Mouse (Mus musculus): Measurements from ENCODE around the gene Zfp846. TPM values are rescaled to one million over a fixed set of nuclear protein-coding genes. Genes with fewer than 3 reads are reported as not detected.

Gene Zfp846
- total and polyA plus RNA-seq, 2 experiments = 1.5 to 2.7 TPM

- H3K9ac ChIP-seq (ENCODE audit: low read depth, low read length) = no peak overlapping the region
- no peak for DNase-seq (ENCODE audit: extremely low read depth, low read depth, low spot score)
- 96% methylated on average over 19 of the region's 19 CpGs for WGBS
- peaks cover 11% of the 10 kb centered on the region for H3K4me1 ChIP-seq (ENCODE audit: control insufficient read depth, insufficient read depth, low read length)
- H3K27me3 ChIP-seq (ENCODE audit: control insufficient read depth, insufficient read depth, low read length) = no peaks in the 10 kb centered on the region
- TF ChIP-seq POLR2A (IDR thresholded peaks at IDR 0.05; ENCODE audit: extremely low read depth, insufficient read depth, low read length) (no peak), CTCF (IDR thresholded peaks at IDR 0.05; ENCODE audit: low read depth, low read length) (no peak)
- no peak overlapping the region for H3K27ac ChIP-seq (replicated peaks; ENCODE audit: insufficient read depth, low read depth, low read length)
- H3K4me3 ChIP-seq (ENCODE audit: insufficient read depth, low read depth, low read length) = no peak overlapping the region
- H3K36me3 ChIP-seq (ENCODE audit: control insufficient read depth, insufficient read depth, low read length) = peaks cover 4% of the 10 kb centered on the region; the same call in 1 of the 2 replicates
- H3K79me2 ChIP-seq (ENCODE audit: control insufficient read depth, insufficient read depth, low read length) = peaks cover 11% of the 10 kb centered on the region
These were observed 57.5 kb downstream of the Zfp846 start for GRCm38 (mm10) chr9:20638552-20638951.

GRCm38 (mm10) chr9:20639486-20639885 is 58.4 kb downstream of the Zfp846 start:
- no peak overlapping the region for H3K27ac ChIP-seq (replicated peaks; ENCODE audit: insufficient read depth, low read depth, low read length)
- no peak for DNase-seq (ENCODE audit: extremely low read depth, low read depth, low spot score)
- H3K4me1 ChIP-seq (ENCODE audit: control insufficient read depth, insufficient read depth, low read length) = peaks cover 11% of the 10 kb centered on the region
- TF ChIP-seq CTCF (IDR thresholded peaks at IDR 0.05; ENCODE audit: low read depth, low read length) (no peak), POLR2A (IDR thresholded peaks at IDR 0.05; ENCODE audit: extremely low read depth, insufficient read depth, low read length) (no peak)
- no peak overlapping the region for H3K4me3 ChIP-seq (ENCODE audit: insufficient read depth, low read depth, low read length)
- peaks cover 4% of the 10 kb centered on the region; the same call in 1 of the 2 replicates for H3K36me3 ChIP-seq (ENCODE audit: control insufficient read depth, insufficient read depth, low read length)
- no peak overlapping the region for H3K9ac ChIP-seq (ENCODE audit: low read depth, low read length)
- peaks cover 11% of the 10 kb centered on the region for H3K79me2 ChIP-seq (ENCODE audit: control insufficient read depth, insufficient read depth, low read length)
- no peaks in the 10 kb centered on the region for H3K27me3 ChIP-seq (ENCODE audit: control insufficient read depth, insufficient read depth, low read length)
- 91% methylated on average over 4 of the region's 4 CpGs for WGBS

GRCm38 (mm10) chr9:20641501-20641900 is 60.4 kb downstream of the Zfp846 start:
- no peak overlapping the region for H3K9ac ChIP-seq (ENCODE audit: low read depth, low read length)
- no peak overlapping the region for H3K4me3 ChIP-seq (ENCODE audit: insufficient read depth, low read depth, low read length)
- no peak for TF ChIP-seq CTCF (IDR thresholded peaks at IDR 0.05; ENCODE audit: low read depth, low read length)
- TF ChIP-seq POLR2A (IDR thresholded peaks at IDR 0.05; ENCODE audit: extremely low read depth, insufficient read depth, low read length) = no peak
- peaks cover 11% of the 10 kb centered on the region for H3K79me2 ChIP-seq (ENCODE audit: control insufficient read depth, insufficient read depth, low read length)
- no peak overlapping the region for H3K27ac ChIP-seq (replicated peaks; ENCODE audit: insufficient read depth, low read depth, low read length)
- no peak for DNase-seq (ENCODE audit: extremely low read depth, low read depth, low spot score)
- peaks cover 4% of the 10 kb centered on the region; the same call in 1 of the 2 replicates for H3K36me3 ChIP-seq (ENCODE audit: control insufficient read depth, insufficient read depth, low read length)
- WGBS = 26% methylated on average over 6 of the region's 6 CpGs
- H3K4me1 ChIP-seq (ENCODE audit: control insufficient read depth, insufficient read depth, low read length) = peaks cover 14% of the 10 kb centered on the region
- H3K27me3 ChIP-seq (ENCODE audit: control insufficient read depth, insufficient read depth, low read length) = no peaks in the 10 kb centered on the region

GRCm38 (mm10) chr9:20642101-20642895 is 61.2 kb downstream of the Zfp846 start, which contains the start of gene Ubl5:
Gene Ubl5 (plus strand): TSS chr9:20642878.
- WGBS = 2% methylated on average over 51 of the region's 51 CpGs
- Histone ChIP-seq H3K27ac (replicated peaks; ENCODE audit: insufficient read depth, low read depth, low read length) (peak within 1 kb of the TSS; percentile 49), H3K27me3 (ENCODE audit: control insufficient read depth, insufficient read depth, low read length) (no peaks in the 10 kb centered on the region), H3K79me2 (ENCODE audit: control insufficient read depth, insufficient read depth, low read length) (peaks cover 11% of the 10 kb centered on the region), H3K9ac (ENCODE audit: low read depth, low read length) (peak within 1 kb of the TSS; percentile 65), H3K36me3 (ENCODE audit: control insufficient read depth, insufficient read depth, low read length) (peaks cover 3% of the 10 kb centered on the region; the same call in 1 of the 2 replicates), H3K4me3 (ENCODE audit: insufficient read depth, low read depth, low read length) (peak within 1 kb of the TSS; percentile 77), H3K4me1 (ENCODE audit: control insufficient read depth, insufficient read depth, low read length) (peaks cover 14% of the 10 kb centered on the region)
- TF ChIP-seq POLR2A (IDR thresholded peaks at IDR 0.05; ENCODE audit: extremely low read depth, insufficient read depth, low read length) (no peak), CTCF (IDR thresholded peaks at IDR 0.05; ENCODE audit: low read depth, low read length) (no peak)
- peak; percentile 42 for DNase-seq (ENCODE audit: extremely low read depth, low read depth, low spot score)

- peak overlapping the region; percentile 49 for H3K27ac ChIP-seq (replicated peaks; ENCODE audit: insufficient read depth, low read depth, low read length)
- peaks cover 14% of the 10 kb centered on the region for H3K4me1 ChIP-seq (ENCODE audit: control insufficient read depth, insufficient read depth, low read length)
- H3K36me3 ChIP-seq (ENCODE audit: control insufficient read depth, insufficient read depth, low read length) = 0 out of 2 replicates have a peak, but pooled peaks cover 1% of the 10 kb centered on the region
- 0 out of 2 replicates have a peak, but pooled peaks have one; percentile 7 for TF ChIP-seq CTCF (IDR thresholded peaks at IDR 0.05; ENCODE audit: low read depth, low read length)
- 0 out of 2 replicates have a peak, but pooled peaks have one; percentile 16 for TF ChIP-seq POLR2A (IDR thresholded peaks at IDR 0.05; ENCODE audit: extremely low read depth, insufficient read depth, low read length)
- peak overlapping the region; percentile 77 for H3K4me3 ChIP-seq (ENCODE audit: insufficient read depth, low read depth, low read length)
- peak; percentile 77 for DNase-seq (ENCODE audit: extremely low read depth, low read depth, low spot score)
- H3K79me2 ChIP-seq (ENCODE audit: control insufficient read depth, insufficient read depth, low read length) = peaks cover 11% of the 10 kb centered on the region
- peak overlapping the region; percentile 58 for H3K9ac ChIP-seq (ENCODE audit: low read depth, low read length)
- no peaks in the 10 kb centered on the region for H3K27me3 ChIP-seq (ENCODE audit: control insufficient read depth, insufficient read depth, low read length)
- 2% methylated on average over 30 of the region's 30 CpGs for WGBS
These were observed 61.9 kb downstream of the Zfp846 start for GRCm38 (mm10) chr9:20642896-20643466.
